Mouse (Mus musculus) forebrain, embryonic 10.5 days (tissue): ENCODE data around the gene Stx11. TPM values are rescaled to one million over a fixed set of nuclear protein-coding genes. Genes with fewer than 3 reads are reported as not detected.

Source experiments
- DNase-seq: peaks from one replicate; pipeline ENCODE4 v3.0.0-alpha.2; 2017; ENCODE audit warnings: low spot score; ENCODE audit errors: extremely low spot score
- H3K27ac ChIP-seq: fragments of 300-500 bp; sonication (generic); 2 replicates; pipeline ENCODE4 v1.5.1; 2016; ENCODE audit warnings: mild to moderate bottlenecking
- H3K27me3 ChIP-seq: fragments of 300-500 bp; sonication (generic); 2 replicates; pipeline ENCODE4 v1.6.1; 2016; ENCODE audit warnings: mild to moderate bottlenecking; ENCODE audit not compliant: poor library complexity, severe bottlenecking
- H3K36me3 ChIP-seq: fragments of 300-500 bp; sonication (generic); replicated peaks from 2 replicates; pipeline ENCODE4 v1.6.1; 2016; ENCODE audit warnings: mild to moderate bottlenecking, moderate library complexity
- H3K4me1 ChIP-seq: fragments of 300-500 bp; sonication (generic); 2 replicates; pipeline ENCODE4 v1.6.1; 2016
- H3K4me3 ChIP-seq: fragments of 300-500 bp; sonication (generic); 2 replicates; pipeline ENCODE4 v1.5.1; 2016; ENCODE audit warnings: mild to moderate bottlenecking, moderate library complexity
- H3K9me3 ChIP-seq: fragments of 300-500 bp; sonication (generic); 2 replicates; pipeline ENCODE4 v1.6.1; 2016; ENCODE audit warnings: mild to moderate bottlenecking, moderate library complexity
- WGBS: fragments of 180-500 bp; shearing (Covaris S2); methylation state at CpG from one replicate; pipeline ENCODE4 v1.1.7; 2016; 5-methylcytosine and 5-hydroxymethylcytosine counted together
- polyA plus RNA-seq: library from polyadenylated mRNA; unstranded; fragments of >200 nt; fragmentation: Nextera tagmentation; extraction: Ambion mirVana; gene quantifications from 2 replicates; pipeline ENCODE4 v1.2.1, GENCODE M21; 2016

Gene Stx11
- polyA plus RNA-seq, 1 experiment from 2014 or later: 1.8 TPM

- Histone ChIP-seq H3K27me3 (no peaks in the 10 kb centered on the region), H3K4me1 (no peaks in the 10 kb centered on the region), H3K9me3 (no peaks in the 10 kb centered on the region), H3K36me3 (no peaks in the 10 kb centered on the region), H3K4me3 (no peak overlapping the region), H3K27ac (no peak overlapping the region)
- DNase-seq: no peak
- 95% methylated on average over 5 of the region's 5 CpGs for WGBS
Observed at GRCm38 (mm10) chr10:12899901-12900300, 64.2 kb downstream of the Stx11 start.

- Histone ChIP-seq H3K9me3 (no peaks in the 10 kb centered on the region), H3K4me1 (no peaks in the 10 kb centered on the region), H3K27me3 (no peaks in the 10 kb centered on the region), H3K36me3 (no peaks in the 10 kb centered on the region), H3K4me3 (no peak overlapping the region), H3K27ac (no peak overlapping the region)
- DNase-seq: no peak
- over 99% methylated on average over 3 of the region's 3 CpGs for WGBS
Observed at GRCm38 (mm10) chr10:12893339-12893738, 70.8 kb downstream of the Stx11 start.

GRCm38 (mm10) chr10:12888373-12888772, 75.7 kb downstream of the Stx11 start:
- H3K27ac ChIP-seq: no peak overlapping the region
- H3K36me3 ChIP-seq: no peaks in the 10 kb centered on the region
- H3K4me3 ChIP-seq: no peak overlapping the region
- no peaks in the 10 kb centered on the region for H3K9me3 ChIP-seq
- H3K4me1 ChIP-seq: peaks cover 3% of the 10 kb centered on the region; the same call in 1 of the 2 replicates
- 87% methylated on average over 13 of the region's 13 CpGs for WGBS
- no peak for DNase-seq
- H3K27me3 ChIP-seq: no peaks in the 10 kb centered on the region

Other genes with a start within 250 kb of the Stx11 start
- gene Utrn, start 94.9 kb downstream of the Stx11 start, polyA plus RNA-seq: 40.8 and 44.3 TPM in 2 replicates
- gene Sf3b5, start 41.0 kb upstream of the Stx11 start, polyA plus RNA-seq: 48.2 and 48.6 TPM in 2 replicates
- 86.7 and 89.5 TPM in 2 replicates for gene Plagl1, start 96.2 kb upstream of the Stx11 start, polyA plus RNA-seq
- not detected in 2 replicates for gene Zc2hc1b, start 213.7 kb upstream of the Stx11 start, polyA plus RNA-seq
- 75.5 and 82.0 TPM in 2 replicates for gene Ltv1, start 228.9 kb upstream of the Stx11 start, polyA plus RNA-seq